Mouse (Mus musculus) megakaryocyte-erythroid progenitor cell, adult 5 weeks (primary cell): ENCODE data around the gene Gm21477. TPM values are rescaled to one million over a fixed set of nuclear protein-coding genes. Genes with fewer than 3 reads are reported as not detected.

Experiments
- polyA plus RNA-seq: library from polyadenylated mRNA; stranded (reverse); fragments of >175 nt; gene quantifications from 2 replicates; pipeline ENCODE4 v1.2.3, GENCODE M21; 2012

The Gm21477 gene
- polyA plus RNA-seq = not detected in 2 replicates

DNA sequence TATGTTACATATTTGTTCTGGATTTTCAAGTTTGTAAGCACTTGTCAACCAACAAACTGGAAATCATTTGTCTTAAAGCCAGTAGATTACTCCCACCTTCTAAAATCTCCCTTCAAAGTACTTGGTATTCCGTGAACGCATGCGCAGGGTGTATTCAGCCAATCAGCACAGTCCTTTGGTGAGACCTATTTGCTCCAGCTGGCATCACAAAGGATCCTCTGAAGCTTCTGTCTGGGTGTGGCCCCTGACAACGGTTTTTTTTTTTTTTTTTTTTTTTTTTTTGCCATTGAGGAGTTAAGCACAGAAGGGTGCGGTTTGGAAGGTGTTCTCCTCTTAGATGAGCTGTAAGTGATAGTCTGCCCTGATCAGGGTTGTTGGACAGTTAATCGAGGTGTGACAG, at the start of gene Gm21477:
Gm21477 (plus strand) TSS at position 301 of the 400 bp plus-strand sequence.

